Mouse (Mus musculus): ENCODE data around the gene Sox21.

- TF ChIP-seq CTCF (IDR thresholded peaks at IDR 0.05; ENCODE audit: extremely low read depth, insufficient read depth, insufficient read length, insufficient replicate concordance) (no peak), POLR2A (IDR thresholded peaks at IDR 0.05; ENCODE audit: low read depth, low read length) (no peak)
These were observed 46.1 kb upstream of the Sox21 start for GRCm38 (mm10) chr14:118282917-118283316.

Measured in spleen, adult 2 months (tissue).